Mouse (Mus musculus): Measurements from ENCODE around the gene Fam71e2. TPM values are rescaled to one million over a fixed set of nuclear protein-coding genes. Genes with fewer than 3 reads are reported as not detected.

The Fam71e2 gene
- polyA plus RNA-seq, 1 experiment from 2014 or later: not detected

- DNase-seq (ENCODE audit: low spot score) (no peak), ATAC-seq (ENCODE audit: low FRiP score, low TSS enrichment) (peak; percentile 77)
- no peak overlapping the region for H3K4me3 ChIP-seq (ENCODE audit: low read depth, low read length)
- H3K4me1 ChIP-seq (replicated peaks; ENCODE audit: control insufficient read depth, insufficient read depth): no peaks in the 10 kb centered on the region
- no peaks in the 10 kb centered on the region for H3K36me3 ChIP-seq (ENCODE audit: control insufficient read depth, insufficient read depth, low read length)
- H3K4me2 ChIP-seq (replicated peaks; ENCODE audit: low read depth): no peak overlapping the region
- no peaks in the 10 kb centered on the region for H3K9me3 ChIP-seq (ENCODE audit: control insufficient read depth, low read length)
- H3K9ac ChIP-seq (ENCODE audit: low read length): no peak overlapping the region
- no peaks in the 10 kb centered on the region for H3K27me3 ChIP-seq (ENCODE audit: control insufficient read depth, insufficient read depth, low read length)
- 55% methylated on average over 6 of the region's 6 CpGs for WGBS
- H3K27ac ChIP-seq (replicated peaks): no peak overlapping the region
- no peak for TF ChIP-seq EP300 (optimal IDR thresholded peaks at IDR 0.05)
- TF ChIP-seq CTCF (IDR thresholded peaks at IDR 0.05; ENCODE audit: low read depth): no peak
These were observed 38.1 kb downstream of the Fam71e2 start for GRCm38 (mm10) chr7:4732968-4733392.

GRCm38 (mm10) chr7:4731090-4731489 is 40.0 kb downstream of the Fam71e2 start:
- Histone ChIP-seq H3K9ac (ENCODE audit: low read length) (no peak overlapping the region), H3K4me1 (replicated peaks; ENCODE audit: control insufficient read depth, insufficient read depth) (no peaks in the 10 kb centered on the region), H3K9me3 (ENCODE audit: control insufficient read depth, low read length) (no peaks in the 10 kb centered on the region), H3K27ac (replicated peaks) (no peak overlapping the region), H3K4me3 (ENCODE audit: low read depth, low read length) (no peak overlapping the region), H3K36me3 (ENCODE audit: control insufficient read depth, insufficient read depth, low read length) (no peaks in the 10 kb centered on the region), H3K4me2 (replicated peaks; ENCODE audit: low read depth) (no peak overlapping the region), H3K27me3 (ENCODE audit: control insufficient read depth, insufficient read depth, low read length) (no peaks in the 10 kb centered on the region)
- WGBS: 77% methylated on average over 5 of the region's 5 CpGs
- TF ChIP-seq EP300 (optimal IDR thresholded peaks at IDR 0.05) (no peak), CTCF (IDR thresholded peaks at IDR 0.05; ENCODE audit: low read depth) (no peak)
- DNase-seq (ENCODE audit: low spot score): no peak
- no peak for ATAC-seq (ENCODE audit: low FRiP score, low TSS enrichment)

GRCm38 (mm10) chr7:4725169-4725568 is 45.9 kb downstream of the Fam71e2 start, which contains the start of gene Tmem150b:
Gene Tmem150b (minus strand): TSS chr7:4725249.
- ATAC-seq (ENCODE audit: low FRiP score, low TSS enrichment): peak; percentile 83
- TF ChIP-seq CTCF (IDR thresholded peaks at IDR 0.05; ENCODE audit: low read depth) (no peak), EP300 (optimal IDR thresholded peaks at IDR 0.05) (no peak)

GRCm38 (mm10) chr7:4724359-4724758 is 46.7 kb downstream of the Fam71e2 start:
- WGBS: 27% methylated on average over 3 of the region's 3 CpGs
- no peaks in the 10 kb centered on the region for H3K36me3 ChIP-seq (ENCODE audit: control insufficient read depth, insufficient read depth, low read length)
- H3K4me1 ChIP-seq (replicated peaks; ENCODE audit: control insufficient read depth, insufficient read depth): no peaks in the 10 kb centered on the region
- no peak for TF ChIP-seq CTCF (IDR thresholded peaks at IDR 0.05; ENCODE audit: low read depth)
- no peak for TF ChIP-seq EP300 (optimal IDR thresholded peaks at IDR 0.05)
- H3K27ac ChIP-seq (replicated peaks): peak overlapping the region; percentile 78
- no peaks in the 10 kb centered on the region; the same call in 1 of the 2 replicates for H3K27me3 ChIP-seq (ENCODE audit: control insufficient read depth, insufficient read depth, low read length)
- no peaks in the 10 kb centered on the region for H3K9me3 ChIP-seq (ENCODE audit: control insufficient read depth, low read length)
- peak overlapping the region; percentile 32 for H3K4me3 ChIP-seq (ENCODE audit: low read depth, low read length)
- peak overlapping the region; percentile 58 for H3K4me2 ChIP-seq (replicated peaks; ENCODE audit: low read depth)
- peak; percentile 57 for ATAC-seq (ENCODE audit: low FRiP score, low TSS enrichment)
- no peak for DNase-seq (ENCODE audit: low spot score)
- peak overlapping the region; percentile 31 for H3K9ac ChIP-seq (ENCODE audit: low read length)

More at GRCm38 (mm10) chr7:4725169-4725568, 45.9 kb downstream of the Fam71e2 start, which contains the start of gene Tmem150b:
- DNase-seq (ENCODE audit: low spot score): peak; percentile 64
- Histone ChIP-seq H3K4me3 (ENCODE audit: low read depth, low read length) (peak within 1 kb of the TSS; percentile 32), H3K4me2 (replicated peaks; ENCODE audit: low read depth) (peak within 1 kb of the TSS; percentile 58), H3K27ac (replicated peaks) (peak within 1 kb of the TSS; percentile 78), H3K4me1 (replicated peaks; ENCODE audit: control insufficient read depth, insufficient read depth) (no peaks in the 10 kb centered on the region), H3K36me3 (ENCODE audit: control insufficient read depth, insufficient read depth, low read length) (no peaks in the 10 kb centered on the region), H3K9ac (ENCODE audit: low read length) (peak within 1 kb of the TSS; percentile 31), H3K9me3 (ENCODE audit: control insufficient read depth, low read length) (no peaks in the 10 kb centered on the region), H3K27me3 (ENCODE audit: control insufficient read depth, insufficient read depth, low read length) (no peaks in the 10 kb centered on the region; the same call in 1 of the 2 replicates)
- 71% methylated on average over 7 of the region's 7 CpGs for WGBS

GRCm38 (mm10) chr7:4723508-4723907 is 47.6 kb downstream of the Fam71e2 start:
- TF ChIP-seq CTCF (IDR thresholded peaks at IDR 0.05; ENCODE audit: low read depth): no peak
- no peak for TF ChIP-seq EP300 (optimal IDR thresholded peaks at IDR 0.05)
- Histone ChIP-seq H3K4me2 (replicated peaks; ENCODE audit: low read depth) (peak overlapping the region; percentile 58), H3K9me3 (ENCODE audit: control insufficient read depth, low read length) (no peaks in the 10 kb centered on the region), H3K36me3 (ENCODE audit: control insufficient read depth, insufficient read depth, low read length) (no peaks in the 10 kb centered on the region), H3K27me3 (ENCODE audit: control insufficient read depth, insufficient read depth, low read length) (no peaks in the 10 kb centered on the region; the same call in 1 of the 2 replicates), H3K27ac (replicated peaks) (peak overlapping the region; percentile 78; the same call in 1 of the 2 replicates), H3K4me3 (ENCODE audit: low read depth, low read length) (peak overlapping the region; percentile 32), H3K9ac (ENCODE audit: low read length) (peak overlapping the region; percentile 41; the same call in 1 of the 2 replicates), H3K4me1 (replicated peaks; ENCODE audit: control insufficient read depth, insufficient read depth) (no peaks in the 10 kb centered on the region)
- ATAC-seq (ENCODE audit: low FRiP score, low TSS enrichment) (peak; percentile 19; the same call in 1 of the 2 replicates), DNase-seq (ENCODE audit: low spot score) (peak; percentile 36)
- WGBS: 31% methylated on average over 12 of the region's 12 CpGs

- WGBS: 88% methylated on average over 3 of the region's 3 CpGs
- no peaks in the 10 kb centered on the region for H3K4me1 ChIP-seq (replicated peaks; ENCODE audit: control insufficient read depth, insufficient read depth)
- no peak for DNase-seq (ENCODE audit: low spot score)
- no peaks in the 10 kb centered on the region for H3K27me3 ChIP-seq (ENCODE audit: control insufficient read depth, insufficient read depth, low read length)
- H3K36me3 ChIP-seq (ENCODE audit: control insufficient read depth, insufficient read depth, low read length): no peaks in the 10 kb centered on the region
- no peak overlapping the region for H3K4me3 ChIP-seq (ENCODE audit: low read depth, low read length)
- H3K9ac ChIP-seq (ENCODE audit: low read length): no peak overlapping the region
- no peaks in the 10 kb centered on the region for H3K9me3 ChIP-seq (ENCODE audit: control insufficient read depth, low read length)
- no peak for TF ChIP-seq CTCF (IDR thresholded peaks at IDR 0.05; ENCODE audit: low read depth)
- no peak for TF ChIP-seq EP300 (optimal IDR thresholded peaks at IDR 0.05)
- no peak for ATAC-seq (ENCODE audit: low FRiP score, low TSS enrichment)
- no peak overlapping the region for H3K4me2 ChIP-seq (replicated peaks; ENCODE audit: low read depth)
- no peak overlapping the region for H3K27ac ChIP-seq (replicated peaks)
These were observed 51.8 kb downstream of the Fam71e2 start for GRCm38 (mm10) chr7:4719276-4719675.
